Mouse (Mus musculus) stomach, embryonic 15.5 days (tissue): Measurements from ENCODE around the gene Fubp1. TPM values are rescaled to one million over a fixed set of nuclear protein-coding genes. Genes with fewer than 3 reads are reported as not detected.
A peak's percentile ranks its signal among the peaks of the same experiment; 100 is the strongest.

ENCODE experiments used
- ATAC-seq: fragments of 200-750 bp; cut with Nextera tagmentation; 2 replicates; pipeline ENCODE4 v1.8.0; 2017; ENCODE audit warnings: low read depth, moderate number of reproducible peaks, moderate TSS enrichment; ENCODE audit not compliant: insufficient read depth, low FRiP score
- H3K27ac ChIP-seq: fragments of 300-500 bp; sonication (generic); 2 replicates; pipeline ENCODE4 v1.5.1; 2015; ENCODE audit warnings: mild to moderate bottlenecking, inconsistent platforms
- H3K27me3 ChIP-seq: fragments of 300-500 bp; sonication (generic); replicated peaks from 2 replicates; pipeline ENCODE4 v1.6.1; 2015; ENCODE audit warnings: inconsistent platforms
- H3K36me3 ChIP-seq: fragments of 300-500 bp; sonication (generic); 2 replicates; pipeline ENCODE4 v1.6.1; 2015; ENCODE audit warnings: inconsistent platforms
- H3K4me1 ChIP-seq: fragments of 300-500 bp; sonication (generic); 2 replicates; pipeline ENCODE4 v1.6.1; 2015; ENCODE audit warnings: inconsistent platforms
- H3K4me2 ChIP-seq: fragments of 300-500 bp; sonication (generic); 2 replicates; pipeline ENCODE4 v1.6.1; 2015; ENCODE audit warnings: mild to moderate bottlenecking, inconsistent platforms
- H3K4me3 ChIP-seq: fragments of 300-500 bp; sonication (generic); replicated peaks from 2 replicates; pipeline ENCODE4 v1.5.1; 2015; ENCODE audit warnings: inconsistent platforms
- H3K9ac ChIP-seq: fragments of 300-500 bp; sonication (generic); 2 replicates; pipeline ENCODE4 v1.6.1; 2015; ENCODE audit warnings: inconsistent platforms
- H3K9me3 ChIP-seq: fragments of 300-500 bp; sonication (generic); 2 replicates; pipeline ENCODE4 v1.6.1; 2016; ENCODE audit warnings: inconsistent platforms
- WGBS: fragments of 180-500 bp; shearing (Covaris S2); methylation state at CpG from one replicate; pipeline ENCODE4 v1.1.7; 2015; 5-methylcytosine and 5-hydroxymethylcytosine counted together
- polyA plus RNA-seq: library from polyadenylated mRNA; unstranded; fragments of >200 nt; fragmentation: Nextera tagmentation; extraction: Ambion mirVana; gene quantifications from 2 replicates; pipeline ENCODE4 v1.2.1, GENCODE M21; 2015

Gene Fubp1
- polyA plus RNA-seq, 1 experiment from 2014 or later = 191 TPM

DNA sequence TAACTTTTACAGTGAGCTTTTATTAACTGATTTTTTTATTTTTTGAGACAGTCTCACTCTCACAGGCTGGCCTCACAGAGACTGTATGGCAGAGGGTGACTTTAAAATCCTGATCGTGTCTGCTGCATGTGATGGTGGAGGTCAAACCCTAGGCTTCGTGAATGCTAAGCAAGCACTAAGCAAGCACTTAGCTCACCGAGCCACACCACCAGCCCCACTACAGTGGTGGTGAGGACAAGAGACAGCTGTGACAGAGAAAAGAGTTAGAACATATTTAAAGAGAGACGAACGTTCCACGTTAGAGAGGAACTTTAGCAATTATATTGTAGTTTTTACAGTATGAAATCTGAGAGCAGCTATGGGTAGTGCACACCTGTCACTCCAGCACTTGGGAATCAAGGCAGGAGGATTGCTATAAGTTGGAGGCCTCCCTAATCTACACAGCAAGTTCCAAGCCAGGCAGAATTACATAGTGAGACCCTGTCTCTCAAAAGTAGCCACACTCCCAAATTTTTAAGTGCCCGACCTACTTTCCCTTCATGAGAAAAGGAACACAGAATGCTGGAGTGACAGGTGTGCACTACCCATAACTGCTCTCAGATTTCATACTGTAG, 37.8 kb upstream of the Fubp1 start:
- 56% methylated on average over 7 of the region's 7 CpGs for WGBS
- ATAC-seq = no peak
- no peaks in the 10 kb centered on the region for H3K27me3 ChIP-seq

DNA sequence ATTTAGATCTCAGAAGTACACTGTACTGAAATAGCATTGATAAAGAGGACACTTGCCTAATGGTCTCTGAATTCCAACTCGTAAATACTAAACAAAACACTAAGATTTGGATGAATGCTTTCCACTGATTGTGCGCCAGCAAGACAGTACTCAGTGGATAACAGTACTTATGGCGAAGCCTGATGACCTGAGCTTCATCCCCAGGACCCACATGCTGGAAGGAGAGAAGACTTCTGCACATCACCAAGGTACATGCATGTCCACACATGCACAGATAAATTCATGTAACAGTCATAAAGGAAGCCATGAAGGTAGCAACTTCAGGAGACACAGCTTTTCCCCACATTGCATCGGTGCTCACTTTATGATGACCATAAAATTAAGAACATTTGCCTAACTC, 31.4 kb upstream of the Fubp1 start:
- no peaks in the 10 kb centered on the region for H3K36me3 ChIP-seq
- H3K4me3 ChIP-seq = no peak overlapping the region
- no peak overlapping the region for H3K4me2 ChIP-seq
- no peak overlapping the region for H3K27ac ChIP-seq
- H3K27me3 ChIP-seq = no peaks in the 10 kb centered on the region
- no peaks in the 10 kb centered on the region for H3K9me3 ChIP-seq
- ATAC-seq = no peak
- no peak overlapping the region for H3K9ac ChIP-seq
- no peaks in the 10 kb centered on the region for H3K4me1 ChIP-seq
- 84% methylated on average over 4 of the region's 4 CpGs for WGBS

More for the DNA sequence above, 37.8 kb upstream of the Fubp1 start:
- no peak overlapping the region for H3K4me3 ChIP-seq
- no peaks in the 10 kb centered on the region for H3K4me1 ChIP-seq
- no peak overlapping the region for H3K4me2 ChIP-seq
- no peak overlapping the region for H3K9ac ChIP-seq
- no peak overlapping the region for H3K27ac ChIP-seq
- H3K36me3 ChIP-seq = no peaks in the 10 kb centered on the region
- H3K9me3 ChIP-seq = no peaks in the 10 kb centered on the region

DNA sequence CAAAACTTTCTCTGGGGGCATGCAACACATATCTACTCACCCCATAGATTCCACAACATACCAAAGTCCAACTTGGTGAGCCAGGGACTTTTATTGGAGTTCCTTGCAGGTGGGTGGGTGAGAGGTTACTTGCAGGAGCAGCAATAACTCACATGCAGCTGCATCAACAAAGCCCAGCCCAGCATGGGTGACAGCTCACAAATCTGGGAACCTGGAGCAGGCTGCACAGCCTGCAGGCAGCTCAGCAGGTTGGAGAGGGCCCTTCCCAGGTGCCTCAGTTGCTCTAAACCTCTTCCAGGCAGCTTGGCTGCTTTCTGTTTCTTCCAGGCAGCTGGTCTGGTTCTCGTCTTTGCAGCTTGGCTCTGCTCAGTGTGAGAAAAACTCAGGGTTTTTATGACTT, 30.9 kb upstream of the Fubp1 start:
- Histone ChIP-seq H3K4me1 (no peaks in the 10 kb centered on the region), H3K9me3 (no peaks in the 10 kb centered on the region), H3K36me3 (no peaks in the 10 kb centered on the region), H3K9ac (no peak overlapping the region), H3K27me3 (no peaks in the 10 kb centered on the region), H3K4me3 (no peak overlapping the region), H3K4me2 (no peak overlapping the region), H3K27ac (no peak overlapping the region)
- WGBS = 34% methylated on average over 1 of the region's 1 CpGs
- ATAC-seq = 0 out of 2 replicates have a peak, but pooled peaks have one; percentile 60

DNA sequence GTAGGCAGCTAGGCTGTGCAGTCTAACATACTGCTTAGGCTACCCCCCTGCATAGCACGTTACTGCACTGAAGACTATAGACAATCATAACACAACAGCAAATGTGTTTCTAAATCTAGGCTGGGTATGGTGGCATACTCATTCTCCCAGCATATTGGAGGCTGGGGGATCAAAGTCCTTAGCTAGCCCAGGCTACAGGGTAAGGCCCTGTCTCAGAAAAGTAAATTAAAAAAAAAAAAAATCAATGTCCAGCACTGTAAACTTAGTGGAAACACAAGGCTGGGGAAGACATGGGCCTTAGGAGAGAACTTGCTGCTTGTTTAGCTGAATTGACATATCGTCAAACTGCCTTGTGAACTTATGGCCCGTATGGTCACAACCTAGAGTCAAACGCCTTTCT, 29.6 kb upstream of the Fubp1 start:
- Histone ChIP-seq H3K4me1 (no peaks in the 10 kb centered on the region), H3K36me3 (no peaks in the 10 kb centered on the region), H3K27ac (no peak overlapping the region), H3K4me3 (no peak overlapping the region), H3K9ac (no peak overlapping the region), H3K9me3 (no peaks in the 10 kb centered on the region), H3K4me2 (no peak overlapping the region), H3K27me3 (no peaks in the 10 kb centered on the region)
- ATAC-seq = no peak
- WGBS = 82% methylated on average over 4 of the region's 4 CpGs

DNA sequence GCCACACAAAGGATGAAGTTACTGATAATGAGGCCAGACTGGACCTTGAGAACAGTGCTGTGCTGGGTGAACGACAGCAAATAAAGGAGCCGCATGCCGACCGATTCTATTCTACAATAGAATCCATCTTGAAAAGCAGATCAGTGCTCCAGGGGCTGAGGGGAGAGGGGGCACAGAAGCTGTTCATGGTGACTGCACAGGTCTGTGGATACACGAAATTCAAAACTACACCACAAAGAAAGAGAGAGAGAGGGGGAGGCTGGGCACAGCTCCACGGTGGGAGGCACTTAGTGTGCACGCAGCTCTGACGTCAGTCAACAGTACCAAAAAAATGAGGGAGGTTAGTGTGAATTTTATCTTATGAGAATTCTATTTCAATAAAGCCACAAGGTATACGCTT, 26.7 kb upstream of the Fubp1 start:
- Histone ChIP-seq H3K9me3 (no peaks in the 10 kb centered on the region), H3K4me3 (no peak overlapping the region), H3K4me2 (no peak overlapping the region), H3K36me3 (no peaks in the 10 kb centered on the region), H3K27me3 (no peaks in the 10 kb centered on the region), H3K9ac (no peak overlapping the region), H3K4me1 (no peaks in the 10 kb centered on the region), H3K27ac (no peak overlapping the region)
- no peak for ATAC-seq
- 90% methylated on average over 9 of the region's 9 CpGs for WGBS

DNA sequence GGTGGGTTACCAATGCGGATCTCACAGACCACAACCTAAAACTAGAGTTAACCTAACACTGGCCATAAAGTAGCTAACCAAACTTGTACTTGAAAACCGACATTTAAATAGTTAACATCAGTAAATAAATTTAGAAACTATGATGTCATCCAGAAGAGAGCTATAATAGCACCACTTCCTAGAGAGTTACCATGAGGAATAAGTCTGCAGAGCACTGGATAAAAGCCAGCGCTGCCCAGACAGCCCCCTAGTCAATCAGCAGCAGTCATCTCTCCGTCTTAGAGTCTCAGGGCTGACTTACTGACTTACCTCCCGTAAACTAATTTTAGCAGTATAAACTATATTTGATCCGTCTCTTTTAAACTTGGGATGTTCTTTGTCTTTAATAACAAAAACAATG, 24.1 kb upstream of the Fubp1 start:
- H3K36me3 ChIP-seq = no peaks in the 10 kb centered on the region
- no peaks in the 10 kb centered on the region for H3K9me3 ChIP-seq
- H3K27me3 ChIP-seq = no peaks in the 10 kb centered on the region
- no peak overlapping the region for H3K27ac ChIP-seq
- H3K4me2 ChIP-seq = no peak overlapping the region
- WGBS = 63% methylated on average over 6 of the region's 6 CpGs
- no peak for ATAC-seq
- H3K9ac ChIP-seq = no peak overlapping the region
- H3K4me1 ChIP-seq = peaks cover 2% of the 10 kb centered on the region; the same call in 1 of the 2 replicates
- H3K4me3 ChIP-seq = no peak overlapping the region

DNA sequence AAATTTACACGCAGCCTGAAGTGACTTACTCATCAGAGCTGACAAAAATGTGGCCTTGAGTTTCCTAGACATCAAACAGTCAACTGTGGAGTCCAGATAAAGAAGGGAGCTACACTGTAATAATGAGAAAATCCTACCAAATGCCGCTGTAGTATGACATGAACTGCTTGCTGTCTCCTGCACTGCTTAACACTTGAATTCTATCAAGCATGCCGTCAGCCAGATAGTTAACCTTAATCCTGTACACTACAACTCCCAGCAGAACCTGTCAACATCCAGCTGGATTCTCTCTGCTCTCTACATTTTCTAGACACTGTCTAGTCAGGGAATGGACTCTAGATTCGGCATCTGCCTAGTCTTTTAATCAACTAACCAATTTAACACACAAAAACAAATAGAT, 20.9 kb upstream of the Fubp1 start:
- 29% methylated on average over 4 of the region's 4 CpGs for WGBS
- Histone ChIP-seq H3K4me1 (peaks cover 3% of the 10 kb centered on the region; the same call in 1 of the 2 replicates), H3K9ac (no peak overlapping the region), H3K4me3 (no peak overlapping the region), H3K36me3 (no peaks in the 10 kb centered on the region), H3K9me3 (no peaks in the 10 kb centered on the region), H3K4me2 (peak overlapping the region; percentile 23; the same call in 1 of the 2 replicates), H3K27me3 (no peaks in the 10 kb centered on the region), H3K27ac (peak overlapping the region; percentile 68)
- no peak for ATAC-seq

DNA sequence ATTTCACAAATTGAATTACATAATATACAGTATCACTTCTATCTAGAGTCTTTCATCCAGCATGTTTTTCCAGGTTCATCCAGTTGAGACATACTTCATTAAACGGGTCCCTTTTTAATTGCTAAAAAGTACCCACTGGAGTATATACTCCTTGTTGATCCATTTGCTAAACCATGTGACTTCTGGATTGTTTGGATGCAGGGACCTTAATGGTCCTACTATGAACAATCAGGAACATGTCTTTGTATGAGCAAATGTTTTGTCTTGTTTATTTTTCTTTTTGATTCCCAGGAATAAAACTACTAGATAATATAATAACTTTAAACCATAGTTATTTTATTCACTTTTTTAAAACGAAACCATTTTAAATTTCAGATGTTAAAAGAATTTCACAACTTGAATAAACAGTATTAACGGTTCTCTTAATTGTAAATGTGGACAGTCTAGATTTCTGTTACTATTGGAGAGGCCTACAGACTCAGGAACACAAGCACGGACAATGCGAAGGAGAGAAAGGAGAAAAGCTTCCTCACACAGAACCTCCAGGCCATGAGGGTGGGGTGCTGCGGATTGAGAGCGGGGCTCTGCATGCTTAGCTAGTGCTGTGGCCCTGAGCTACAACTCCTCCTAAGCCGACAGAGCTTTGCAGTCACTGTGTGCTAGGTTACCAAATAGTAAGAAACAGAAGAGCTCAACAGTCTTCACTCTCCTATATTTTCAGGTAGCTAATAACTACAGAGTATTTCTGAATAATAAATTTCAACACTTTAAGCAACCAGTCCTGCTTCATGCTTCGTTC, 19.3 kb upstream of the Fubp1 start:
- peak overlapping the region; percentile 67 for H3K27ac ChIP-seq
- H3K9me3 ChIP-seq = no peaks in the 10 kb centered on the region
- peak overlapping the region; percentile 50 for H3K4me2 ChIP-seq
- no peaks in the 10 kb centered on the region for H3K27me3 ChIP-seq
- ATAC-seq = no peak
- 61% methylated on average over 9 of the region's 9 CpGs for WGBS
- H3K36me3 ChIP-seq = no peaks in the 10 kb centered on the region
- H3K4me1 ChIP-seq = peaks cover 3% of the 10 kb centered on the region; the same call in 1 of the 2 replicates
- no peak overlapping the region for H3K9ac ChIP-seq
- H3K4me3 ChIP-seq = peak overlapping the region; percentile 21

DNA sequence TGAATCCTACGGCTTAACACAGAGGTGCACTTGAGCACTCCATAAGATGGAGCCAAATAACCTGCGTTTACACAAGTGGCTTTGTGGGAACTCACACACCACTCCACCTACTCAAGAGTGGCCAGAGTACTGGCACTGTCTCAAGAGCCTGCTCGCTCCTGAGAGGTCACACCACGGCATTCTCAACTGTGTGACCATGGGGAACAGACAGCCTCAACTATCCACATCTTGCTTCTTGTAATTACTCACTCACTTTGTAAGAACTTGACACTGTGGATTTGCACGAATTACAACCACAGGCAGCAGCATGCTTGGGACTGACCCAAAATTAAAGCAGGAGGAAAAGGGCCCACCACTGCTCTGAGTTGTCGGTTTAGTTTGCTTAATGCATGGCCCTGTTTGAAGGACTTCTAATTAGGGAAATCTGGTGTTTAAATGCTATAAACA, 18.4 kb upstream of the Fubp1 start:
- H3K4me3 ChIP-seq = peak overlapping the region; percentile 45
- H3K4me2 ChIP-seq = peak overlapping the region; percentile 55
- H3K27me3 ChIP-seq = no peaks in the 10 kb centered on the region
- H3K27ac ChIP-seq = peak overlapping the region; percentile 92
- no peak overlapping the region for H3K9ac ChIP-seq
- peaks cover 3% of the 10 kb centered on the region; the same call in 1 of the 2 replicates for H3K4me1 ChIP-seq
- no peaks in the 10 kb centered on the region for H3K36me3 ChIP-seq
- no peaks in the 10 kb centered on the region for H3K9me3 ChIP-seq
- peak; percentile 67 for ATAC-seq
- 4% methylated on average over 6 of the region's 6 CpGs for WGBS

DNA sequence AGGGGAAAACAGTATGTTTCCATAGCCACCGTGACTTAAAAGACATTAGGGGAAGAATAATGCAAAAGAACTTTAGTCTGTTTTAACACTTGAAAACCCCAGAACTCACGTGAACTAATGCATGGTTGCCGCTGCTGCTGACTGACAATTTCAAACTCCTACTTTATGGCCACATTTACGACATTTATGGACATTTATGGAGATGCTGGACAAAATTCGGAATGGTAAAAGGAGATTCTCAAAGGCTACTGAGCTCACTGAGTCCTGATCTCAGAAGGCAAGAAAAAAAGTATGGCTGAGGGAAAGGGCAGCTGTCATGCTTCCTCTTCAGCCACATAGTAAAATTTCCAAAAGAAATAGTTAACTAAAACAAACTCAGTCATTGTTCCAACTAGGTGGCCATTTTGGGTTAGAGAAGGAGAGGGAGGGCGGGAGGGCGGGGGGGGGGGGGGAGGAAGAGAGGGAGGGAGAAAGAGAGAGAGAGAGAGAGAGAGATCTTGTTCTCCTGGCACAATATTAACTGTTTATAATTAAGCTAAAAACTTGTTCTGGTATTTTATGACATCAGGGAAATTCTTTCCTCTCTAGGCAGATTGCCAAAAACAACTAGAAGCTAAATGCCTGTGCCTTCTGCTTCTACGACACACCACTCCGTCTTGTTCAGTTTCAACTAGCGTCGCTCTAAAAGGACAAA, 17.8 kb upstream of the Fubp1 start:
- Histone ChIP-seq H3K4me2 (peak overlapping the region; percentile 55), H3K4me3 (peak overlapping the region; percentile 45), H3K9ac (0 out of 2 replicates have a peak overlapping the region, but pooled peaks have one; percentile 4), H3K36me3 (no peaks in the 10 kb centered on the region), H3K4me1 (peaks cover 3% of the 10 kb centered on the region; the same call in 1 of the 2 replicates), H3K9me3 (no peaks in the 10 kb centered on the region), H3K27ac (peak overlapping the region; percentile 92), H3K27me3 (no peaks in the 10 kb centered on the region)
- WGBS = 12% methylated on average over 10 of the region's 11 CpGs
- ATAC-seq = no peak

DNA sequence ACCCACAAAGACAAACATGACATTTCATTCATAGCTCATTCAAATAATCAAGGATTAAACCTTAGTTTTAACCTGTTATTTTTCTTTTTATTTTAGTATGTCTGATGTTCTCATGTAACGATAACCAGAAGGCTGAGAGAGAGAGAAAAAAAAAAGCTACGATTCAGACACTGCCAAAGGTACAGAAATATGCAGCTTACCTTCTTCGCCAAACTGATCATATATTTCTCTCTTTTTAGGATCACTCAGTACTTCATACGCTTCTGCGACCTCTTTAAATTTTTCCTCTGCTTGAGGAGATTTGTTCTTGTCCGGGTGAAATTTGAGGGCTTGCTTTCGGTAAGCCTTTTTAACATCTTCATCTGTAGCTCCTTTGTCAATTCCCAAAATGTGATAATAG, 17.0 kb upstream of the Fubp1 start:
- Histone ChIP-seq H3K9me3 (no peaks in the 10 kb centered on the region), H3K4me1 (peaks cover 3% of the 10 kb centered on the region; the same call in 1 of the 2 replicates), H3K4me2 (peak overlapping the region; percentile 55), H3K9ac (peak overlapping the region; percentile 48; the same call in 1 of the 2 replicates), H3K36me3 (no peaks in the 10 kb centered on the region), H3K27ac (peak overlapping the region; percentile 94), H3K4me3 (peak overlapping the region; percentile 54), H3K27me3 (no peaks in the 10 kb centered on the region)
- WGBS = 3% methylated on average over 7 of the region's 7 CpGs
- ATAC-seq = no peak
